Mouse (Mus musculus) embryonic facial prominence, embryonic 11.5 days (tissue): ENCODE data around the gene Nxpe2. TPM values are rescaled to one million over a fixed set of nuclear protein-coding genes. Genes with fewer than 3 reads are reported as not detected.

Experiments used
- ATAC-seq: fragments of 200-750 bp; cut with Nextera tagmentation; replicated peaks from 2 replicates; pipeline ENCODE4 v1.8.0; 2017; ENCODE audit warnings: low read depth; ENCODE audit not compliant: insufficient number of reproducible peaks, low FRiP score, low TSS enrichment
- DNase-seq: peaks from one replicate; pipeline ENCODE4 v3.0.0-alpha.2; 2015; ENCODE audit warnings: low spot score
- H3K27ac ChIP-seq: fragments of 300-500 bp; sonication (generic); replicated peaks from 2 replicates; pipeline ENCODE4 v1.5.1; 2014; ENCODE audit warnings: mild to moderate bottlenecking, low read depth, low read length, control low read depth
- H3K27me3 ChIP-seq: fragments of 300-500 bp; sonication (generic); 2 replicates; pipeline ENCODE4 v1.6.1; 2014; ENCODE audit warnings: mild to moderate bottlenecking, low read length, moderate library complexity, mixed read lengths; ENCODE audit not compliant: control insufficient read depth, insufficient read depth
- H3K36me3 ChIP-seq: fragments of 300-500 bp; sonication (generic); replicated peaks from 2 replicates; pipeline ENCODE4 v1.6.1; 2014; ENCODE audit warnings: low read depth, mild to moderate bottlenecking, low read length, moderate library complexity, mixed read lengths; ENCODE audit not compliant: control insufficient read depth, insufficient read depth
- H3K4me1 ChIP-seq: fragments of 300-500 bp; sonication (generic); 2 replicates; pipeline ENCODE4 v1.6.1; 2014; ENCODE audit warnings: low read length, mixed read lengths; ENCODE audit not compliant: control insufficient read depth, insufficient read depth
- H3K4me2 ChIP-seq: fragments of 300-500 bp; sonication (generic); 2 replicates; pipeline ENCODE4 v1.6.1; 2014; ENCODE audit warnings: low read depth, mild to moderate bottlenecking, control low read depth, low read length, moderate library complexity
- H3K4me3 ChIP-seq: fragments of 300-500 bp; sonication (generic); 2 replicates; pipeline ENCODE4 v1.5.1; 2014; ENCODE audit warnings: low read depth, low read length, control low read depth
- H3K9ac ChIP-seq: fragments of 300-500 bp; sonication (generic); replicated peaks from 2 replicates; pipeline ENCODE4 v1.6.1; 2014; ENCODE audit warnings: mild to moderate bottlenecking, control low read depth, low read length
- H3K9me3 ChIP-seq: fragments of 300-500 bp; sonication (generic); replicated peaks from 2 replicates; pipeline ENCODE4 v1.6.1; 2016; ENCODE audit warnings: mild to moderate bottlenecking, low read length, inconsistent platforms, mixed read lengths; ENCODE audit not compliant: control insufficient read depth
- WGBS: fragments of 180-500 bp; shearing (Covaris S2); extraction: QIAGEN DNeasy Blood & Tissue Kit; methylation state at CpG from one replicate; pipeline ENCODE4 v1.1.7; 2014; 5-methylcytosine and 5-hydroxymethylcytosine counted together
- polyA plus RNA-seq: library from polyadenylated mRNA; unstranded; fragments of >200 nt; fragmentation: Nextera tagmentation; extraction: Ambion mirVana; gene quantifications from 2 replicates; pipeline ENCODE4 v1.2.1, GENCODE M21; 2014

Nxpe2 gene
- polyA plus RNA-seq, 1 experiment from 2014 or later = 0.97 TPM

DNA sequence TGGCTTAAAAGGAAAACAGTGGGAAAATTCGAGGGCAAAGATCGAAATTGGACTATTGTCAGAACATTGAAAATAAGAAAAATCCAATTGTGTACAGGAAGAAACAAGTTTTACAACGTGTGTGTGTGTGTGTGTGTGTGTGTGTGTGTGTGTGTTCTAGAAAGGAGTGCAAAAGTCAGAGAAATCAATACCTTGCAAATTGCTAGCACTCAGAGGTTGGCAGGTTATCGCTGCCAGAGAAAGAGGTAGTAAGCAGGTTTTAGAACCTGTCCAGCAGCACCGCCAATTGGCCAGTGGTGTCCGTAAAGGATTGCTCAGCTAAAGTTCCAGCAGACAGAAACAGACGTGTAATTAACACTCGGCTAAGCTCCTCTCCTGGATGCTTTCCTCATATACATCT is 69.0 kb downstream of the Nxpe2 start:
- H3K4me3 ChIP-seq = no peak overlapping the region
- ATAC-seq = no peak
- 82% methylated on average over 8 of the region's 8 CpGs for WGBS
- no peak overlapping the region for H3K27ac ChIP-seq
- H3K4me2 ChIP-seq = no peak overlapping the region
- no peaks in the 10 kb centered on the region for H3K9me3 ChIP-seq
- H3K36me3 ChIP-seq = no peaks in the 10 kb centered on the region
- H3K27me3 ChIP-seq = no peaks in the 10 kb centered on the region
- H3K9ac ChIP-seq = no peak overlapping the region
- no peak for DNase-seq
- H3K4me1 ChIP-seq = no peaks in the 10 kb centered on the region

DNA sequence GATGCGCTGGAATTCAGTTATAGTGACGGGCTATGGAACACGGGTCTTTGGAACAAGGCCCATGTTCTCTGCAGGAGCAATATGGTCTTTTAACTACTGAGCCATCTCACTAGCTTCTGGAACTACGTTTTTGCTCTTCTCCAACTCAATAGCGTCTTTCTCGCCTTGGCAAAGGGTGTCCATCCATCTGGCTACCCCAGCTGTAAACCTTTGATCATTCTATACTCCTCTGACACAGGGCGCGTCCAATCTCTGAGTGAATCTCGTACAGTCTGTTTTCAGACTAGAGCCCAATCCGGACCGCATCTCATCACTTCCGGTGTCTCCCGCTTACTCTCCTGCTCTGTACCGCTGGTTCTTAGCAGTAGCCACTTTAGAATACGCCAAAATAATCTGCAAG is 76.4 kb downstream of the Nxpe2 start:
- H3K27ac ChIP-seq = no peak overlapping the region
- no peak overlapping the region for H3K4me3 ChIP-seq
- 92% methylated on average over 15 of the region's 15 CpGs for WGBS
- DNase-seq = no peak
- no peaks in the 10 kb centered on the region for H3K27me3 ChIP-seq
- ATAC-seq = no peak
- H3K9ac ChIP-seq = no peak overlapping the region
- H3K36me3 ChIP-seq = no peaks in the 10 kb centered on the region
- H3K4me2 ChIP-seq = no peak overlapping the region
- no peaks in the 10 kb centered on the region for H3K4me1 ChIP-seq
- H3K9me3 ChIP-seq = no peaks in the 10 kb centered on the region

Other genes starting within 250 kb of the Nxpe2 start
- gene Nxpe4, start 191.4 kb downstream of the Nxpe2 start, polyA plus RNA-seq = 8.6 and 9.6 TPM in 2 replicates
- 81.7 and 84.4 TPM in 2 replicates for gene Rexo2, start 127.2 kb upstream of the Nxpe2 start, polyA plus RNA-seq
- gene Rbm7, start 141.8 kb upstream of the Nxpe2 start, polyA plus RNA-seq = 140 and 155 TPM in 2 replicates
- gene Gm5617, start 142.0 kb upstream of the Nxpe2 start, polyA plus RNA-seq = 36.0 and 37.9 TPM in 2 replicates